Mouse (Mus musculus): ENCODE data around the gene Tmprss5. TPM values are rescaled to one million over a fixed set of nuclear protein-coding genes. Genes with fewer than 3 reads are reported as not detected.

Tmprss5 gene
- polyA plus RNA-seq, 1 experiment from 2014 or later: 1.3 TPM

GRCm38 (mm10) chr9:49087317-49087716 lies 6.3 kb downstream of the Tmprss5 start:
- H3K36me3 ChIP-seq (ENCODE audit: control insufficient read depth, insufficient read depth, low read length): no peaks in the 10 kb centered on the region; the same call in 1 of the 2 replicates
- H3K27me3 ChIP-seq (replicated peaks; ENCODE audit: control insufficient read depth, insufficient read depth, low read length): no peaks in the 10 kb centered on the region
- H3K27ac ChIP-seq (ENCODE audit: low read depth): no peak overlapping the region
- no peak overlapping the region for H3K4me2 ChIP-seq (ENCODE audit: low read length)
- H3K4me3 ChIP-seq (ENCODE audit: low read depth, low read length): no peak overlapping the region
- ATAC-seq (replicated peaks; ENCODE audit: low FRiP score, low TSS enrichment, low read depth) (0 out of 2 replicates have a peak, but pooled peaks have one; percentile 58), DNase-seq (ENCODE audit: low spot score) (no peak)
- no peaks in the 10 kb centered on the region for H3K9me3 ChIP-seq (ENCODE audit: control insufficient read depth, low read length)
- 68% methylated on average over 11 of the region's 11 CpGs for WGBS
- no peak overlapping the region for H3K9ac ChIP-seq (ENCODE audit: low read length)
- no peaks in the 10 kb centered on the region for H3K4me1 ChIP-seq (replicated peaks; ENCODE audit: control insufficient read depth, insufficient read depth, low read length)

DNA sequence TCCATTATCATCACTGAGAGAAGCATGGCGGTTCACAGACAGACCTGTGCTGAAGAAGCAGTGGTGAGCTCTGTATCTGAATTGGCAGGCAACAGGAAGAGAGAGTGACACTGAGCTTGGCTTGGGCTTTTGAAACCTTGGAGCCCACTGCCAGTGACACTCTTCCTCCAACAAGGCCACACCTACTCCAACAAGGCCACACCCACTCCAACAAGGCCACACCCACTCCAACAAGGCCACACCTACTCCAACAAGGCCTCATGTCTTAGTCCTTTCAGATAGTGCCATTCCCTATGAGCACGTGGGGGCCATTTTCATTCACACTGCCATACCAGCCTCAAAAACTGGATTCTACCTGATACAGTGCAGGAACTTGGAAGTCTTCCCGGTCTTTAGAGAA lies 17.8 kb downstream of the Tmprss5 start:
- Histone ChIP-seq H3K4me3 (ENCODE audit: low read depth, low read length) (no peak overlapping the region), H3K9me3 (ENCODE audit: control insufficient read depth, low read length) (0 out of 2 replicates have a peak, but pooled peaks cover 3% of the 10 kb centered on the region), H3K4me1 (replicated peaks; ENCODE audit: control insufficient read depth, insufficient read depth, low read length) (peaks cover 4% of the 10 kb centered on the region; the same call in 1 of the 2 replicates), H3K27me3 (replicated peaks; ENCODE audit: control insufficient read depth, insufficient read depth, low read length) (no peaks in the 10 kb centered on the region), H3K36me3 (ENCODE audit: control insufficient read depth, insufficient read depth, low read length) (no peaks in the 10 kb centered on the region), H3K27ac (ENCODE audit: low read depth) (no peak overlapping the region), H3K9ac (ENCODE audit: low read length) (no peak overlapping the region), H3K4me2 (ENCODE audit: low read length) (no peak overlapping the region)
- DNase-seq (ENCODE audit: low spot score) (no peak), ATAC-seq (replicated peaks; ENCODE audit: low FRiP score, low TSS enrichment, low read depth) (no peak)
- 93% methylated on average over 3 of the region's 3 CpGs for WGBS

GRCm38 (mm10) chr9:49102328-49102727 lies 21.3 kb downstream of the Tmprss5 start:
- WGBS: 42% methylated on average over 1 of the region's 1 CpGs
- H3K4me1 ChIP-seq (replicated peaks; ENCODE audit: control insufficient read depth, insufficient read depth, low read length): peaks cover 4% of the 10 kb centered on the region; the same call in 1 of the 2 replicates
- no peak overlapping the region for H3K4me2 ChIP-seq (ENCODE audit: low read length)
- 0 out of 2 replicates have a peak, but pooled peaks cover 3% of the 10 kb centered on the region for H3K9me3 ChIP-seq (ENCODE audit: control insufficient read depth, low read length)
- H3K27me3 ChIP-seq (replicated peaks; ENCODE audit: control insufficient read depth, insufficient read depth, low read length): no peaks in the 10 kb centered on the region
- DNase-seq (ENCODE audit: low spot score) (no peak), ATAC-seq (replicated peaks; ENCODE audit: low FRiP score, low TSS enrichment, low read depth) (peak; percentile 90)
- no peak overlapping the region for H3K4me3 ChIP-seq (ENCODE audit: low read depth, low read length)
- no peak overlapping the region for H3K27ac ChIP-seq (ENCODE audit: low read depth)
- H3K9ac ChIP-seq (ENCODE audit: low read length): no peak overlapping the region
- H3K36me3 ChIP-seq (ENCODE audit: control insufficient read depth, insufficient read depth, low read length): no peaks in the 10 kb centered on the region

GRCm38 (mm10) chr9:49109101-49109500 lies 28.0 kb downstream of the Tmprss5 start:
- no peaks in the 10 kb centered on the region for H3K36me3 ChIP-seq (ENCODE audit: control insufficient read depth, insufficient read depth, low read length)
- H3K4me2 ChIP-seq (ENCODE audit: low read length): no peak overlapping the region
- WGBS: 42% methylated on average over 7 of the region's 7 CpGs

GRCm38 (mm10) chr9:49110476-49111220 lies 29.6 kb downstream of the Tmprss5 start:
- H3K4me1 ChIP-seq (replicated peaks; ENCODE audit: control insufficient read depth, insufficient read depth, low read length): peaks cover 4% of the 10 kb centered on the region
- WGBS: 29% methylated on average over 6 of the region's 6 CpGs
- no peaks in the 10 kb centered on the region for H3K36me3 ChIP-seq (ENCODE audit: control insufficient read depth, insufficient read depth, low read length)
- no peaks in the 10 kb centered on the region for H3K9me3 ChIP-seq (ENCODE audit: control insufficient read depth, low read length)
- H3K27ac ChIP-seq (ENCODE audit: low read depth): peak overlapping the region; percentile 29; the same call in 1 of the 2 replicates
- H3K4me3 ChIP-seq (ENCODE audit: low read depth, low read length): no peak overlapping the region
- no peak overlapping the region for H3K4me2 ChIP-seq (ENCODE audit: low read length)
- ATAC-seq (replicated peaks; ENCODE audit: low FRiP score, low TSS enrichment, low read depth) (peak; percentile 71; the same call in 1 of the 2 replicates), DNase-seq (ENCODE audit: low spot score) (peak; percentile 58)
- H3K27me3 ChIP-seq (replicated peaks; ENCODE audit: control insufficient read depth, insufficient read depth, low read length): no peaks in the 10 kb centered on the region
- no peak overlapping the region for H3K9ac ChIP-seq (ENCODE audit: low read length)

More at GRCm38 (mm10) chr9:49109101-49109500, 28.0 kb downstream of the Tmprss5 start:
- Histone ChIP-seq H3K4me1 (replicated peaks; ENCODE audit: control insufficient read depth, insufficient read depth, low read length) (peaks cover 4% of the 10 kb centered on the region), H3K27ac (ENCODE audit: low read depth) (no peak overlapping the region), H3K9ac (ENCODE audit: low read length) (no peak overlapping the region), H3K27me3 (replicated peaks; ENCODE audit: control insufficient read depth, insufficient read depth, low read length) (no peaks in the 10 kb centered on the region), H3K9me3 (ENCODE audit: control insufficient read depth, low read length) (no peaks in the 10 kb centered on the region), H3K4me3 (ENCODE audit: low read depth, low read length) (no peak overlapping the region)
- ATAC-seq (replicated peaks; ENCODE audit: low FRiP score, low TSS enrichment, low read depth) (no peak), DNase-seq (ENCODE audit: low spot score) (no peak)

DNA sequence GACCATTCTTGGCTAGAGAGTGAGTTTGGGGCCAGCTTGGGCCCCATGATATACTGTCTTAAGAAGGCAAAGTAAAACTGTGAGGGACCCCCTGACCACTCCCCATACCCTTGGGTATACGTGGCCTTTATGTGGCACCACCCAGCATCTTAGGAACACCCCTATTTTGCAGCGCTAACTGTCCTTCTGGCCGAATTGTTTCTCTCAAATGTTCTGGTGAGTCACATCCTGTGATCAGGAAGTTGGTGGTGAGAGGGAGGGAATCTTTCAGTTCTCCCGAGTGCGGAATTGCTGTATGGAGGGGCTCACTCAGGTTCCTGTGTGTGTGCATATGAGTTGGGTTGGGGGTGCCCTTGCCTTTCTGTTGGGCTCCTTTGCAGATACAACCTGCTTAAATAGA lies 30.2 kb downstream of the Tmprss5 start:
- H3K9ac ChIP-seq (ENCODE audit: low read length): no peak overlapping the region
- H3K27me3 ChIP-seq (replicated peaks; ENCODE audit: control insufficient read depth, insufficient read depth, low read length): no peaks in the 10 kb centered on the region
- no peaks in the 10 kb centered on the region for H3K9me3 ChIP-seq (ENCODE audit: control insufficient read depth, low read length)
- no peaks in the 10 kb centered on the region for H3K36me3 ChIP-seq (ENCODE audit: control insufficient read depth, insufficient read depth, low read length)
- no peak for DNase-seq (ENCODE audit: low spot score)
- H3K27ac ChIP-seq (ENCODE audit: low read depth): no peak overlapping the region; the same call in 1 of the 2 replicates
- no peak overlapping the region for H3K4me3 ChIP-seq (ENCODE audit: low read depth, low read length)
- no peak for ATAC-seq (replicated peaks; ENCODE audit: low FRiP score, low TSS enrichment, low read depth)
- peaks cover 4% of the 10 kb centered on the region for H3K4me1 ChIP-seq (replicated peaks; ENCODE audit: control insufficient read depth, insufficient read depth, low read length)
- H3K4me2 ChIP-seq (ENCODE audit: low read length): no peak overlapping the region
- WGBS: 82% methylated on average over 5 of the region's 5 CpGs

DNA sequence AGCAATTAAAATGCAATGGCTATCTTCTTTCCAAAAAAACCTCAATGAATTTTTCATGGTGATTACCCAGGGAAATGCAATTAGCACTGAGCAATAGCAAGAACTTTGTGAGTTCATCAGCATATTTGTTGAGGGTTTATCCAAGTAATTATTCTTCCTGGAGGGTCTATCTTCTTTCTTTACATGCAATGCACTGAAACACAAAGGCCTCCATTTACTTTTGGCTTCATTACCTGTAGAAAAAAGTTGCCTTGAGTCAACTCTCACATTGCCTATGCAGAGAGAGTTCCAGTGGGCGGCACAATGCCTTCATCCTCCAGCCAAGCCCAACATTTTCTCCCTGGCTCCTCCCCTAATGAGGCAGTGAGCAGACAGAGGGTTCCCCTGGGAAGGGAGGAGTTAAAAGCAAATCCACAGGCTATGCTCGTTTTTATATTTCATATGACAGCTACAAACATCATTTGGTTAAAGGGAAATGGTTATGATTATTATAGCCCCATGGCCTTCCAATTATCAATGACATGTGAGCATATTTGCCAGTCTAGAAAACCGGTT lies 37.3 kb downstream of the Tmprss5 start:
- no peak overlapping the region for H3K27ac ChIP-seq (ENCODE audit: low read depth)
- 40% methylated on average over 3 of the region's 3 CpGs for WGBS
- no peaks in the 10 kb centered on the region for H3K9me3 ChIP-seq (ENCODE audit: control insufficient read depth, low read length)
- no peaks in the 10 kb centered on the region for H3K36me3 ChIP-seq (ENCODE audit: control insufficient read depth, insufficient read depth, low read length)
- DNase-seq (ENCODE audit: low spot score): no peak
- H3K4me2 ChIP-seq (ENCODE audit: low read length): no peak overlapping the region
- H3K4me3 ChIP-seq (ENCODE audit: low read depth, low read length): no peak overlapping the region
- ATAC-seq (replicated peaks; ENCODE audit: low FRiP score, low TSS enrichment, low read depth): no peak
- no peaks in the 10 kb centered on the region for H3K27me3 ChIP-seq (replicated peaks; ENCODE audit: control insufficient read depth, insufficient read depth, low read length)
- no peaks in the 10 kb centered on the region for H3K4me1 ChIP-seq (replicated peaks; ENCODE audit: control insufficient read depth, insufficient read depth, low read length)
- H3K9ac ChIP-seq (ENCODE audit: low read length): no peak overlapping the region

DNA sequence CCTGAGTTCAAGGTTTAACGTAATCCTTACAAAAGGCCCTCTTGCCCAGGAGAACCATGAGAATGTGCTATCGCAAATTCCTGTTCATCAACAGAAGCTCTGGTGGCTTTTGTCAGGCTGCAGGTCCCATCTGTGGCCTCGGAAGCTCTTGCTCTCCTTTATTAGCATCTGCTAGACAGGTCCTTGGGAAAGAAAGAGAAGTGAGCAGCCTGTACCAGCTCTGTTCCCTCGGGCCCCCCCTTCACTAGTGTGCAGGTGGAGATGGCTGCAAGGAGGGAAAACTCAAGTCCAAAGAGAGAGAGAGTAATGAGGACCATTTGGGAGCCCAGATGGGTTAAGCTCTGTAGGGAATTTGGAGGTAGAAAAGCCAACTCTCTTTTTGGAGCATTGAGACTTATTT lies 38.7 kb downstream of the Tmprss5 start:
- ATAC-seq (replicated peaks; ENCODE audit: low FRiP score, low TSS enrichment, low read depth): no peak
- no peak overlapping the region for H3K4me2 ChIP-seq (ENCODE audit: low read length)
- 87% methylated on average over 4 of the region's 4 CpGs for WGBS

More for the DNA sequence above, 38.7 kb downstream of the Tmprss5 start:
- no peak overlapping the region for H3K4me3 ChIP-seq (ENCODE audit: low read depth, low read length)
- H3K9me3 ChIP-seq (ENCODE audit: control insufficient read depth, low read length): no peaks in the 10 kb centered on the region
- no peaks in the 10 kb centered on the region for H3K27me3 ChIP-seq (replicated peaks; ENCODE audit: control insufficient read depth, insufficient read depth, low read length)
- no peak for DNase-seq (ENCODE audit: low spot score)
- H3K4me1 ChIP-seq (replicated peaks; ENCODE audit: control insufficient read depth, insufficient read depth, low read length): no peaks in the 10 kb centered on the region
- H3K9ac ChIP-seq (ENCODE audit: low read length): no peak overlapping the region
- H3K36me3 ChIP-seq (ENCODE audit: control insufficient read depth, insufficient read depth, low read length): no peaks in the 10 kb centered on the region
- no peak overlapping the region for H3K27ac ChIP-seq (ENCODE audit: low read depth)
